Mouse (Mus musculus) MEL (cell line): ENCODE data around the gene Fen1.

ENCODE experiments used
- HCFC1 ChIP-seq: IDR thresholded peaks from 2 replicates; pipeline ENCODE4 v1.6.1; 2012; ENCODE audit warnings: low read depth, mild to moderate bottlenecking, inconsistent platforms, low read length, improper control_type of control experiment, moderate library complexity
- MAX ChIP-seq: IDR thresholded peaks from 2 replicates; pipeline ENCODE4 v1.6.1; 2011; ENCODE audit warnings: low read length, improper control_type of control experiment

DNA sequence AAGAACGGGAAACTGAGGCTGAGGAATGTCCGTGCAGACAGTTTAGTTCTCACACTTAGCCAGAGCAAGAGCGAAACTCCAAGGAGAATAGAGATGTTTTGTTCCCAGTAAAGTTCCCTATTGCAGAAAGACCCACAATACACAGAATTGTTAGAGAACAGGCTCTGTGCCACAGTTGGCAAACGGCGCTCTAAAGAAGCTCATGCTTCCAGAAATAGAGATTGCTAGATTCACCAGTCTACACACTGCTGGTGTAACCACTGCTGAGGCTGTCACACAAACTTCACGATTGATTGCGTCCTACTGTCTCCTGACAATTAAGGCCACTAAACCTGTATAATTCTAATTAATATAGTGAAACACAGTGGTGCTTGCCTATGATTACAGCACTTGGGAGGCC, 22.7 kb downstream of the Fen1 start:
- TF ChIP-seq MAX (no peak), HCFC1 (no peak)
